Mouse (Mus musculus): ENCODE results near the gene Rabepk.

GRCm38 (mm10) chr2:34757341-34757740 is 42.4 kb downstream of the Rabepk start:
- TF ChIP-seq GATA1 (IDR thresholded peaks at IDR 0.05; ENCODE audit: borderline replicate concordance, low read length) (no peak), FLI1 (IDR thresholded peaks at IDR 0.05; ENCODE audit: low read length) (no peak)
